8 mouse cellular contexts compared by ENCODE assay signal in genomic region chr5:140611611-140612185, GRCm38 (mm10). TPM values are rescaled to one million over a fixed set of nuclear protein-coding genes. Genes with fewer than 3 reads are reported as not detected.
DNase-seq lines count a peak whose midpoint lies in the region; ATAC-seq and TF ChIP-seq lines count a peak whose summit lies in the region.

No protein-coding gene starts in this region.

- peak overlapping the region; percentile 27 to 45; a peak in 2 of 4 replicates for H3K4me3 ChIP-seq in ES-E14 (ENCODE audit: insufficient read depth in 1 of 2, low read depth in 1 of 2, low read length in 2 of 2, poor library complexity in 1 of 2, severe bottlenecking in 1 of 2)
- peak overlapping the region; percentile 21 for H3K4me3 ChIP-seq in forebrain, postnatal 0 days (ENCODE audit: low read depth, low read length)
- H3K4me3 ChIP-seq in liver, postnatal 0 days (ENCODE audit: low read depth, low read length), result 0 out of 2 replicates have a peak overlapping the region, but pooled peaks have one; percentile 65
- peak overlapping the region; percentile 68; the same call in 1 of the 2 replicates for H3K4me3 ChIP-seq in stomach, postnatal 0 days (ENCODE audit: low read depth, low read length)

- H3K9me3 ChIP-seq in ES-E14 (ENCODE audit: control insufficient read depth, insufficient read depth, low read depth, low read length), result no peaks in the 10 kb centered on the region
- H3K9me3 ChIP-seq in forebrain, postnatal 0 days (ENCODE audit: low read length), result no peaks in the 10 kb centered on the region
- no peaks in the 10 kb centered on the region for H3K9me3 ChIP-seq in liver, postnatal 0 days (ENCODE audit: low read length)
- no peaks in the 10 kb centered on the region for H3K9me3 ChIP-seq in stomach, postnatal 0 days (ENCODE audit: control insufficient read depth, low read length)

- DNase-seq in CD4-positive, CD25-positive, alpha-beta regulatory T cell, adult 2 months (ENCODE audit: low read depth, low spot score), result peak; percentile 49
- DNase-seq in ES-E14 (ENCODE audit: low read depth, low spot score), result peak; percentile 63
- DNase-seq in forebrain, postnatal 0 days, result no peak
- no peak for DNase-seq in liver, postnatal 0 days
- no peak for DNase-seq in stomach, postnatal 0 days (ENCODE audit: low spot score)
- DNase-seq in ovary, postnatal 14 days (ENCODE audit: low spot score), result no peak
- DNase-seq in right cerebral cortex, adult 2 months (ENCODE audit: low spot score in 2 of 2), result no peak

- TF ChIP-seq CTCF in forebrain, postnatal 0 days (IDR thresholded peaks at IDR 0.05; ENCODE audit: low read depth), result no peak
- no peak for TF ChIP-seq CTCF in liver, postnatal 0 days (IDR thresholded peaks at IDR 0.05; ENCODE audit: low read depth)
- no peak for TF ChIP-seq CTCF in stomach, postnatal 0 days (IDR thresholded peaks at IDR 0.05; ENCODE audit: low read depth)

- peaks cover 14% of the 10 kb centered on the region for H3K27me3 ChIP-seq in forebrain, postnatal 0 days (ENCODE audit: insufficient read depth, low read length)
- H3K27me3 ChIP-seq in liver, postnatal 0 days (ENCODE audit: insufficient read depth, low read length), result peaks cover 15% of the 10 kb centered on the region
- no peaks in the 10 kb centered on the region for H3K27me3 ChIP-seq in stomach, postnatal 0 days (ENCODE audit: control insufficient read depth, insufficient read depth, low read length)

- peak overlapping the region; percentile 97 for H3K4me2 ChIP-seq in forebrain, postnatal 0 days (ENCODE audit: low read depth)
- peak overlapping the region; percentile 81 for H3K4me2 ChIP-seq in liver, postnatal 0 days (ENCODE audit: low read depth, low read length)
- H3K4me2 ChIP-seq in stomach, postnatal 0 days (replicated peaks; ENCODE audit: low read depth), result peak overlapping the region; percentile 71

- in situ Hi-C loops in ES-E14 (cut with MboI; ENCODE audit: low sequenced_read_pairs in 2 of 2, unreplicated experiment in 2 of 2), result loop anchor here in 1 of 2 experiments (10.0 kb wide), 1 partner anchor 67 kb away; no protein-coding TSS in a partner anchor

- no peak overlapping the region for H3K27ac ChIP-seq in ES-E14 (ENCODE audit: insufficient read depth, low read depth, low read length, poor library complexity, severe bottlenecking)
- H3K27ac ChIP-seq in forebrain, postnatal 0 days (ENCODE audit: low read depth, low read length), result peak overlapping the region; percentile 45; the same call in 1 of the 2 replicates
- H3K27ac ChIP-seq in liver, postnatal 0 days (ENCODE audit: low read depth), result no peak overlapping the region
- H3K27ac ChIP-seq in stomach, postnatal 0 days (replicated peaks), result peak overlapping the region; percentile 98

- H3K36me3 ChIP-seq in ES-E14 (ENCODE audit: control insufficient read depth, insufficient read depth, low read length, poor library complexity, severe bottlenecking), result peaks cover 4% of the 10 kb centered on the region; the same call in 1 of the 2 replicates
- no peaks in the 10 kb centered on the region for H3K36me3 ChIP-seq in forebrain, postnatal 0 days (ENCODE audit: insufficient read depth)
- peaks cover 11% of the 10 kb centered on the region for H3K36me3 ChIP-seq in liver, postnatal 0 days (replicated peaks; ENCODE audit: insufficient read depth, low read length)
- H3K36me3 ChIP-seq in stomach, postnatal 0 days (ENCODE audit: control insufficient read depth, insufficient read depth, low read length), result 0 out of 2 replicates have a peak, but pooled peaks cover 3% of the 10 kb centered on the region

- H3K4me1 ChIP-seq in ES-E14 (ENCODE audit: control insufficient read depth in 2 of 2, insufficient read depth in 2 of 2, low read length in 2 of 2, poor library complexity in 1 of 2), result peaks cover 2 to 29% of the 10 kb centered on the region in 2 experiments; a peak in 2 of 4 replicates
- H3K4me1 ChIP-seq in forebrain, postnatal 0 days (ENCODE audit: insufficient read depth), result peaks cover 14% of the 10 kb centered on the region
- peaks cover 54% of the 10 kb centered on the region for H3K4me1 ChIP-seq in liver, postnatal 0 days (ENCODE audit: insufficient read depth)
- peaks cover 17% of the 10 kb centered on the region for H3K4me1 ChIP-seq in stomach, postnatal 0 days (replicated peaks; ENCODE audit: control insufficient read depth, insufficient read depth)

- H3K9ac ChIP-seq in ES-E14 (ENCODE audit: insufficient read depth, low read depth, low read length, poor library complexity, severe bottlenecking), result no peak overlapping the region
- H3K9ac ChIP-seq in forebrain, postnatal 0 days, result peak overlapping the region; percentile 51; the same call in 1 of the 2 replicates
- no peak overlapping the region for H3K9ac ChIP-seq in liver, postnatal 0 days (replicated peaks)
- H3K9ac ChIP-seq in stomach, postnatal 0 days (ENCODE audit: low read length), result peak overlapping the region; percentile 60

- no peak for TF ChIP-seq EP300 in liver, postnatal 0 days (IDR thresholded peaks at IDR 0.05; ENCODE audit: low read depth)
- no peak for TF ChIP-seq EP300 in stomach, postnatal 0 days (optimal IDR thresholded peaks at IDR 0.05)

- no peak for ATAC-seq in CD4-positive, CD25-positive, alpha-beta regulatory T cell, adult 4 months
- ATAC-seq in forebrain, postnatal 0 days, result peak; percentile 23; the same call in 1 of the 2 replicates
- no peak for ATAC-seq in liver, postnatal 0 days
- peak; percentile 47; the same call in 1 of the 2 replicates for ATAC-seq in stomach, postnatal 0 days (ENCODE audit: low FRiP score, low TSS enrichment)

- 12% methylated on average over 15 of the region's 15 CpGs for WGBS in forebrain, postnatal 0 days
- 53% methylated on average over 15 of the region's 15 CpGs for WGBS in liver, postnatal 0 days (ENCODE audit: insufficient replicate concordance)
- whole genome bisulfite sequencing in stomach, postnatal 0 days, result 31% methylated on average over 15 of the region's 15 CpGs

TF ChIP-seq in ES-E14, 5 proteins besides CTCF, POLR2A, EP300 and RAD21:
- TF ChIP-seq HCFC1 (IDR thresholded peaks at IDR 0.05; ENCODE audit: borderline replicate concordance, insufficient read depth, low read length) (no peak), ZNF384 (IDR thresholded peaks at IDR 0.05; ENCODE audit: low read depth, low read length) (peak; percentile 66; the same call in 1 of the 2 replicates)
TF ChIP-seq in ES-E14: peak in this region for 1.

RNA-seq across cellular contexts. Expression of gene Lfng, which starts 4.6 kb away (rescaled TPM):
- 10 to 100 TPM; 24.2 to 26.2 TPM for polyA plus RNA-seq in CD4-positive, CD25-positive, alpha-beta regulatory T cell, adult 4 months (2017; shearing (Covaris generic))
- total RNA-seq in ES-E14 (2012; rRNA removed), result 13.3 and 28.1 TPM in 2 replicates
- 39.4 and 53.7 TPM in 2 replicates for total RNA-seq in forebrain, postnatal 0 days (2014; rRNA removed)
- 19.2 and 23.0 TPM in 2 replicates for polyA plus RNA-seq in forebrain, postnatal 0 days (2015; fragmentation: Nextera tagmentation; extraction: Ambion mirVana)
- polyA plus RNA-seq in liver, postnatal 0 days (2015; fragmentation: Nextera tagmentation; extraction: Ambion mirVana), result 5.0 and 5.9 TPM in 2 replicates
- 11.1 and 11.4 TPM in 2 replicates for polyA plus RNA-seq in stomach, postnatal 0 days (2015; fragmentation: Nextera tagmentation; extraction: Ambion mirVana)

RNA-seq across cellular contexts. Expression of gene Ttyh3, which starts 37.1 kb away (rescaled TPM):
- 1 to 10 TPM; 4.9 to 6.7 TPM for polyA plus RNA-seq in CD4-positive, CD25-positive, alpha-beta regulatory T cell, adult 4 months (2017; shearing (Covaris generic))
- total RNA-seq in ES-E14 (2012; rRNA removed), result 14.9 and 18.6 TPM in 2 replicates
- total RNA-seq in forebrain, postnatal 0 days (2014; rRNA removed), result 114 and 163 TPM in 2 replicates
- 65.0 and 67.9 TPM in 2 replicates for polyA plus RNA-seq in forebrain, postnatal 0 days (2015; fragmentation: Nextera tagmentation; extraction: Ambion mirVana)
- polyA plus RNA-seq in liver, postnatal 0 days (2015; fragmentation: Nextera tagmentation; extraction: Ambion mirVana), result 5.2 and 6.5 TPM in 2 replicates
- 8.5 and 9.6 TPM in 2 replicates for polyA plus RNA-seq in stomach, postnatal 0 days (2015; fragmentation: Nextera tagmentation; extraction: Ambion mirVana)

RNA-seq across cellular contexts. Expression of gene Grifin, which starts 46.8 kb away (rescaled TPM):
- polyA plus RNA-seq in CD4-positive, CD25-positive, alpha-beta regulatory T cell, adult 4 months (2017; shearing (Covaris generic)), result 1 to 10 TPM; 1.5 to 3.8 TPM
- 0.89 TPM in 1 of 2 replicates, not detected in the other for total RNA-seq in ES-E14 (2012; rRNA removed)
- total RNA-seq in forebrain, postnatal 0 days (2014; rRNA removed), result not detected in 2 replicates
- 0.36 TPM in 1 of 2 replicates, not detected in the other for polyA plus RNA-seq in forebrain, postnatal 0 days (2015; fragmentation: Nextera tagmentation; extraction: Ambion mirVana)
- not detected in 2 replicates for polyA plus RNA-seq in liver, postnatal 0 days (2015; fragmentation: Nextera tagmentation; extraction: Ambion mirVana)
- 0.17 TPM in 2 replicates for polyA plus RNA-seq in stomach, postnatal 0 days (2015; fragmentation: Nextera tagmentation; extraction: Ambion mirVana)

Comparison
In these comparisons a context has a peak if more than half of its experiments do, and no peak if none do; other contexts are left out.
1. DNase-seq: peak in CD4-positive, CD25-positive, alpha-beta regulatory T cell, adult 2 months (single experiment) and ES-E14 (single experiment); none in forebrain, postnatal 0 days (single experiment), liver, postnatal 0 days (single experiment), stomach, postnatal 0 days (single experiment), ovary, postnatal 14 days (single experiment) and right cerebral cortex, adult 2 months (0 of 2).
2. ATAC-seq: peak in forebrain, postnatal 0 days (single experiment) and stomach, postnatal 0 days (single experiment); none in CD4-positive, CD25-positive, alpha-beta regulatory T cell, adult 4 months (single experiment) and liver, postnatal 0 days (single experiment).
3. H3K27ac ChIP-seq: peak in forebrain, postnatal 0 days (single experiment) and stomach, postnatal 0 days (single experiment); none in ES-E14 (single experiment) and liver, postnatal 0 days (single experiment).
4. H3K9ac ChIP-seq: peak in forebrain, postnatal 0 days (single experiment) and stomach, postnatal 0 days (single experiment); none in ES-E14 (single experiment) and liver, postnatal 0 days (single experiment).
5. Peak in every context shown above with its lines, with median percentiles within 50 percentile points of each other: H3K4me3 ChIP-seq and H3K4me2 ChIP-seq.